Mouse (Mus musculus): ENCODE results near the gene Wdr25.

DNA sequence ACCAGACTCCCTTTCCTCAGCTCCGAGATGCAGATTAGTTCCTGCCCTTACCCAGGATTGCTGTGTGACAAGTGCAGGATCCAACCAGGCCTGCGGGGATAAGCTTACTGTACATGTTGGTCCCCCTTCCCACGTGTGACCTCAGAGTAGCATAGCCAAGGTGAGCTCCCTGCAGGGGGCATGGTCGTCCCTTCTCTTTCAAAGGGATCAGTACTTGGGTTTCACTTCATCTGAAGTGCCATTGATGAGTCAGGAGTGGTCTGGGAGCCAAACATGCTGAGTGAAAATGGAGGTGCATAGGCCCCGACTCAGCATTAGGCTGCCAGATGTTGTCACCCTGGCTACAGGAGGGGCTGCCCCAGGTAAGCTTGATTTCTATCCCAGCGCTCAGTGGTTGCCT is 91.6 kb downstream of the Wdr25 start:
- no peak for TF ChIP-seq MAX (IDR thresholded peaks at IDR 0.05; ENCODE audit: low read length)
- TF ChIP-seq CTCF (conservative IDR thresholded peaks at IDR 0.05 in 1 of 2, IDR thresholded peaks at IDR 0.05 in 1 of 2; ENCODE audit: low read depth in 2 of 2, low read length in 2 of 2) = no peak
- no peak for TF ChIP-seq KAT2A (IDR thresholded peaks at IDR 0.05; ENCODE audit: insufficient replicate concordance, low read length)
- no peak for TF ChIP-seq GABPA (IDR thresholded peaks at IDR 0.05; ENCODE audit: insufficient replicate concordance, low read depth, low read length)
- TF ChIP-seq EP300 (IDR thresholded peaks at IDR 0.05; ENCODE audit: low read length) = no peak
- TF ChIP-seq POLR2A (IDR thresholded peaks at IDR 0.05; ENCODE audit: low read depth, low read length) = no peak
- no peak for TF ChIP-seq USF1 (IDR thresholded peaks at IDR 0.05; ENCODE audit: low read depth, low read length)
- TF ChIP-seq MYC (IDR thresholded peaks at IDR 0.05; ENCODE audit: low read depth, low read length) = no peak
